Mouse (Mus musculus) gastrocnemius, adult 8-10 months (tissue): Measurements from ENCODE around the gene T2. TPM values are rescaled to one million over a fixed set of nuclear protein-coding genes. Genes with fewer than 3 reads are reported as not detected.
A peak's percentile ranks its signal among the peaks of the same experiment; 100 is the strongest.
"Not testable (repeated sequence)": the region's sequence is repeated elsewhere in the genome, so short reads cannot be mapped to it uniquely, and the experiment has no call there.

Experiments
- DNase-seq, 2 experiments: peaks; one replicate each; pipeline ENCODE4 v3.0.0; 2022; ENCODE audit warnings: low spot score in 2 of 2
- total RNA-seq, 4 experiments: library from RNA; stranded (reverse); gene quantifications; 2 replicates each; pipeline ENCODE4 v1.2.4; 2022

T2 gene
- not detected for total RNA-seq

DNA sequence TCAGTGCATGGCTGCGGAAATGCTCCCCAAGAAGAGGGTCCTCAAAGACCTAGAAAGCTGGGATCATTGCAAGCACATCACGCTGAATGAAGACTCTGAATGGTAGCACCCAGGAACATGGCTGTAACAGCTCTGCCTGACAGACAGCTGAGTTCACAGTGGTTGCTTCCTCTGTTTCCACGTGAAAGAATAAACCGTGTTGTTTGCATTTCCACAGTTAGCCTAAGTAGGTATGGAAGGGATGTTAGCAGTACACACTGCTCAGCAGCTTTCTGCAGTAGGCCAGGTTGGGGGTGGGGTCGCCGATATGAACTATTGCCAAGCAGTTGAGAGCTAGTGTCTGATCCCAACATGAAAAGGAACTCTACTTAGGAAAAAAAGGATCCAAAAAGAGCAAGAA, at the start of gene T2:
T2 (plus strand) TSS at position 301 of the 400 bp plus-strand sequence.
- DNase-seq = no peak

DNA sequence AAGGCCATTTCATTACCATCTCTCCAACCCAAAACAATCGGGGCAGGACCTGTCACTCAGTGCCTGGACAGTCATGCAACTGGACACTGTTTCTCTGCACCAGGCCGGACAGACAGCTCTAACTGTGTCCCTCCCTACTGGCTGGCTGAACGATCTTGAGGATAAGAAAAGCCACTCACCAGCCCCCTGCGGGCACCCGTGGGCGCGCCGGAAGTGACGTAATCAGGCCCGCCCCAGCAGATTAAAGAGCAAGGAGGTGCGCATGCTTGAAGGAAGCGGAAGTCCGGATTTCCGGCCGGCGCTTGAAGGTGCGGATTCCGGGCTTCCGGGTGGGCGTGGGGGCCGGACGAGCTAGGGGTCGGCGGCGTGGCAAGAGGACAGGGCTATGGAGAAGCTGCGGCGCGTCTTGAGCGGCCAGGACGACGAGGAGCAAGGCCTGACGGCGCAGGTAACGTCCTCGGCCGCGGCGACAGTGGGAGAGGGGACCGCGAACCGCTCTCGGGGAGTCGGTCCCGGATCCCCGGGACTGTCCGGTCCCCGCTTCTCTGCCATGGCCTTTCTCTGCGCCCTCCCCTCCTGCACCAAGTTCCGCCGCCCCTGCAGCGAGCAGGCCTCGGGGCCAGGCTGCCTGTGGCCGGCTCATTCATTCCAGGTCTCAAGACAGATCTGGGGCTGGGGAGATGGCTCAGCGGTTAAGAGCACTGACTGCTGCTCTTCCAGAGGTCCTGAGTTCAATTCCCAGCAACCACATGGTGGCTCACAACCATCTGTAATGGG, 44.8 kb upstream of the T2 start, which contains the start of gene Sft2d1:
Sft2d1 (plus strand) TSS at position 265 of the 777 bp plus-strand sequence.
- peak; percentile 95 to 96 for DNase-seq

DNA sequence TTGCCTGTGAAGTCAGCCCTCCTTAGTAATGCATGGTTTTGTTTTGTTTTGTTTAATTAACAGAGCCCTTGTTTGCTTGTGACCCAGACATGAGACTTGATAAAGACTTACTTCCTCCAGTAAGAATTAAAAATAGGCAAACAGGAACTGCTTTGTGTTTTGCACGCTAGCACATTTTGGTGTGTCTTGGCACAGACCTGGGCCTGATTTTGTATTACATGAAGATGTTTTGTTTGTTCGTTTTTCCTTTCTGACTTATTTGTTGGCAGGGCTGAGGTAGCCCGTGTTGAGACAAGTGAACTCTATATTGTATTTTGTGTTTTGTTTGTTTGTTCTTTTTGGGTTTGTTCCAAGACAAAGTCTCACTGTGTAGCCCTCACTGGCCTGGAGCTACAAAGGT, 44.0 kb upstream of the T2 start:
- DNase-seq = no peak

DNA sequence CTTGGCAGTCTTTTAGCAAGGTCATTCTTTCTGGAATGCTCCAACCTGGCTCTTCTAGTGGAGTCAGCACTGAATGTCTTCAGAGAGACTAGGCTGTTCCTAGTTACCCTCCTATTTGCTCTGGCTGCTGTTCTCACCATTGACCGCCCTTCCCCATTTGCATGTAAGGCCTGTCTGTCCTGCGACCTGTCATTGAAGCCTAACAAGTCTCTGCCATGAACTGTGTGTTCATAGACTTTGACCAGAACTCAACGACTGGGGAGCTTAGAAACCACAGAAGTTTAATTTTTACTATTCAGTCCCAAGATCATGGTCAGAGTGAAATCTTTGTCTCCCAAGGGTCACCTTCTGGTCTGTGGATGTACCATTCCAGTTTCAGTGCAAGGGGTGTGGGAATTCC, 41.8 kb upstream of the T2 start:
- DNase-seq = no peak

DNA sequence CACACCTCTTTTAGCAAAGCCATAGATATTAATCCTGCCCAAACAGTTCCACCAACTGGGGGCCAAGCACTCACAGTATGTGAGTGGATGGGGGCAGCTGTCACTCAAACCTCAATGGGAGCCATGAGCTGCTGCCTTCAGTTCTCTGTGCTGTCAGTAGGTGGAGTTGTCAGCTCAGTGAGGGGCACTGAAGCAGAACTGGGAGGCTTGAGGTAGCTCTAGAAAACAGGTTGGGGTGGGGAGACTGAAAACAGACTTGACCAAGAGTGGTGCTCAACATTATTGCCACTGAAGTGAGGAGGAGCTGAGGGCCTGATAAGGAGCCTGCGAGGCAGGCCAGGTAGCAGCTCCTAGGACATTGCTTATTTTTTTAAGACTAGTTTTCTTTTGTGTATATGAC, 39.5 kb upstream of the T2 start:
- no peak for DNase-seq

DNA sequence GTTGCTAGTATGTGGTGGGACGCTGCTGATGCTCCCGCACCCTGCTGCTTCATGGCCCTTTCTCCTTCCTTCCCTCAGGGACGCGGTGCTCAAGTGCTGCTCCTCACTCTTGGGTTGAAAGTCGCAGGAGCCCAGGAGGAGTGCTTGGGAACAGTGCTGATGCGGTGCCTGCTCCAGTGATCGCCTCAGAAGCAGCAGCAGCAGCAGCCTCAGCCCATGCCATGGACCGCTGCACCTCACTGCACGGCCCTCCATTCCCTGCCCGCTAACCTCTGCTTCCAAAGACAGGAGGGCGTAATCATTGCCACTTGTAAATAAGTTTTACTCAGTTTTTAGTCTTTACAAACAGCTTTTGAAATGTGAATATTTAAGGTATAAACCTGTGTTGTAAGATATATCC, 28.9 kb upstream of the T2 start:
- DNase-seq = not testable (repeated sequence)

DNA sequence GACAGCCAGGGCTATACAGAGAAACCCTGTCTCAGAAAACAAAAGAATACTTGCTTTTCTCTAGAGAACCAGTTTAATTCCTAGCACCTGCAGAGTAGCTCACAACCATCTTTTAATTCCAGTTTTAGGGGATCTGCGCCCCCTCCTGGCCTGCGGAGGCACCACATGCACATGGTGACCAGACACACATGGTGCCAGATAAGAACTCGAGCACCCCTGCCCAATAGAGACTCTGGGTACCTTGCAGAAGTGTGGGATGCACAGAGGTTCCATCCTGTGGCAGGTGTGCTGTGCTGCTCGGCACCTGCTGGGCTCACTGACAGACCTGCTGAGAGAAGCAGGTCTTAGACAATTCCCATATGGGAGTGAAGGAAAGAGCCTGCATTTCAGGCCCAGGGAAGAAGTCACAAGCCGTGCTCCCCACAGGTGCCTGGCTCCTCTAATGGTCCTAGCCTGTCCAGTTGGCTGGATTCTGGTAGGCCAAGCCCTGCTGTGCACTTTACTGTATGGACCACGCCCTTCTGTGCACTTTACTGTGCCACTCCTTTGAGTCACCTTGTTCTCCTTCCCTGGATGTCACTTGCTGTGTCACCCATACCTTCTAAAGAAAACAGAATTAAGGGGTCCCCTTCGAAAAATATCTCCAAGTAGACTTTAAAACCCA, 27.1 kb upstream of the T2 start:
- DNase-seq = no peak

DNA sequence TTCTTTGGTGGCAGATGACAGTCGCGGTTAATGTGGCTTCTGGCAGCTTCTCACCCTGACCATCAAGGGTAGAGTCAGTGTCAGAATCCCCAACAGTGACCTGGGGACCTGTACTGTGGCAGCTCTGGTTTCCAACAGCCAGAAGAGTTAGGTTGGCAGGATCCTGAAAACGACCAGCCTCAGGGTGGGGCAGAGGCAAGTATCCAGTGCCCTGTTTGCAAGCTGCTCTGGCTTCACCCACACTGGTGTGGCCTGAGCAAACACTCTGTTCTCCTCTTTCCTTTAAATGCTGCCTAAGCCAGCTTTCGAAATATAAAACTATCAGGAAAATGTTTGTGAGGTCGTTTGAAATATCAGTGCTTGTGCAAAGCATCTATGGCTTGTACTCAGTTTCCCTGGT, 25.2 kb upstream of the T2 start:
- DNase-seq = no peak

DNA sequence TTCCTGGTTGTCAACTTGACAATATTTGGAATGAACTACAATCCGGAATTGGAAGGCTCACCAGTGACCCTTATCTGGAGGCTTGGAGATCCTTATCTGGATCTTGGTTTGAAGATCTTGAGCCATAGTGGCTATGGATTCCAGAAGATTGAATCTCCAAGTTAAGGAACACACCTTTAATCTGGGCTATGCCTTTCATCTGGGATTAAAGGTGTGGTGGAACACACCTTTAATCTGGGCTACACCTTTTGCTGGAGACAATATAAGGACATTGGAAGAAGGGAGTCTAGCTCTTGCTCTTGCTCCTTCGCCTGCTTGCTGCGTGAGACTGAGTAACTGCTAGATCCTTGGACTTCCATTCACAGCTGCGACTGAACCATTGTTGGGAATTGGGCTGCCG, 18.6 kb upstream of the T2 start, which contains the start of gene Prr18:
Prr18 (plus strand) TSS at position 301 of the 400 bp plus-strand sequence.
- not testable (repeated sequence) for DNase-seq

DNA sequence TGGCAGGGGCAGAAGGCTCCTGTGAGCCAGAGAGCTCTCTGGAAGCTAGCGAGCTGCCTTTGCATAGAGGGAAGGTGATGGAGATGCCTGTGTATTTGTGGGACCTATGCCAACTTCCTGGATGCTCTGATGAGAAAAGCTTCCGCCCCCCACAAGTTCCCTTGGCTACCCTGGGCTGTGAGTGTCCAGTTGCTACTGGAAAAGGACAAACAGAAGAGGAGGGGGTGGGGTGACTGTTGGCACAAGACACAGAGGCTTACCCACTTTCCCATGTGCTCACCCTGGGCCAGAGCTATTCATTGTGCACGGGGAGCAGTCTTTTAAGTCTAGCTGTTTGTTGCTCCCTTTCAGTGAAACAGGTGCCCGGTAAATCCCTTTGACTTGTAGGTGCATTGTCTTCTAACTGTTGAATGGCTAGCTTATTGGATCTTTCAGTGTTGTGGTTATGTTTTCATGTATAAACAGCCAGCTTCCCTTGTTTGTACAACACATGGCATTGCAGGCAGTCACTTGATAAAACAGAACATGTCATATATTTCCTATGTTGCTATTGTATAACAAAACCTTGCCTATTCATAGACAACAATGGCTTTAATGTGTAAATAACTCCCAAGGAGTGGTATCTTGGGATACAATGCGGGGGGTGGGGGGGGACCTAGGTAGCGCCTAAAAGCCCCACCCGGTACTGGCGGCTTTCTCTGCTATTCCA, 16.0 kb upstream of the T2 start:
- no peak for DNase-seq

DNA sequence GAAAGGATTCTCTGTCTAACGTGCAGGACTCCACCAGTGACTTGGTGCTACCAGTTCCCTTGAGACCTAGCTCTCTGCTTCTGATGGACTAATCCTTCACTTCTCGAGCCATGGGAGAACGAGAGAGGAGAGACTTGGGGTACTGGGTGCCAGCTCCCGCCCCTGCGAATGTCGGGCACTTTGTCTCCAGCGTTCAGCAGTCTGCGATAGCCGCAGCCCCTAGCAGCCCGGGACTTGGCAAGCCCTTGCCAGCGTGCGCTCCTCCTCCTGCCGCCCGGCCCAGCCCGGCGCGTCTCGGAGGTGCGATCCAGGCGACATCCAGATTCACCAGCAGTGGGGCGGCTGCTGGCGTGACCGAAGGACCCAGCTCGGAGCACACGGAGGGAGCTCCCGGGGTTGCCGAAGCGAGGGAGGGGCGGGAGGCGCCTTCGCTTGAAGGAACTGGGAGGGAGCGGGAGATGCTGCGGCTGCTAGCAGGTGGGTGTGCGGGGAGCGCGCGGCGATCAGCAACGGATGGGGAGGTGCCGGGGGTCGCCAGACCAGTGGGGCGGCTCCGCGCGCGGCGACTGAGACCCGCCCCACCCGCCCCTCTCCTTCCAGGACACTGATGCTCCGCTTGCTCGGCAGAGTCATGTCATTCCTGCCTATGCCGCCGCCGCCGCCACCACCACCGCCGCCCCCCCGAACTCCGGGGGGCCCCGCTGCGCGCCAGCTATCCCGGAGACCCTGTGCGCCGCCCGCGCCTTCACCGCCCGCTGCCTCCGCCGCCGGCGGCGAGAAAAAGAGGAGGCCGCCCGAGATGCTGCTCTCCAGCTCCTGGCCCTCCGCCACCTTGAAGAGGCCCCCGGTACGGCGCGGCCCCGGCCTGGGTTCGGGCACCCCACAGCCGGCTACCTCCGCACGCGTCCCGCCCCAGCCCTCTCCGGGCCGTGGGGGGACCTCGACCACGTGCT, 15.1 kb upstream of the T2 start:
- no peak for DNase-seq

DNA sequence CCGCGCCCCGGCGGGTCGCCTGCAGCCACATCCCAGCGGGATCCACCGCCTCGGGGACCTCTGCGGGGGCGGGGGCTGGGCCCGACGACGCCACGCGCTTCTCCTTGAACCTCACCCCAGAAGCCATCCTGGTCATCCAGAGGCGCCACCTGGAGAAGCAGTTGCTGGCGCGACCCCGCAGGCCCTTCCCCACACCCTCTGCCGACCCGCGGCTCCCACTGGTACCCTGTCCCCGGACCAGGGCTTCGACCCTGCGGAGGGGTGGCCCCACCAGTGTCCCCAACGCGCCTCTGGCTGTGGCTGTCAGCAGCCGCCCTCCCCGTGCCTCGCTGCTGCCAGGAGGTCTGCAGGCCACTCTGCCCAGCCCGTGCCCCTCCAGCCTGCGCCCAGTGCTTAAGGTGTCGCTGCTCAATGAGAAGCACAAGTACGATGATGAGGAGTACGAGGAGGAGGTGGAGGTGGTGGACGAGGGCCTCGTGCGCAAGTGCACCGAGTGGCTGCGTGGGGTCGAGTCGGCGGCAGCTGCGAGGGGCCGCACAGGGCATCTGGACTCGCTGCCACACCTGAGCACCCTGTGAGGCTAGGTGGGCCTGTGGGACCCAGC, 14.3 kb upstream of the T2 start:
- DNase-seq = no peak

DNA sequence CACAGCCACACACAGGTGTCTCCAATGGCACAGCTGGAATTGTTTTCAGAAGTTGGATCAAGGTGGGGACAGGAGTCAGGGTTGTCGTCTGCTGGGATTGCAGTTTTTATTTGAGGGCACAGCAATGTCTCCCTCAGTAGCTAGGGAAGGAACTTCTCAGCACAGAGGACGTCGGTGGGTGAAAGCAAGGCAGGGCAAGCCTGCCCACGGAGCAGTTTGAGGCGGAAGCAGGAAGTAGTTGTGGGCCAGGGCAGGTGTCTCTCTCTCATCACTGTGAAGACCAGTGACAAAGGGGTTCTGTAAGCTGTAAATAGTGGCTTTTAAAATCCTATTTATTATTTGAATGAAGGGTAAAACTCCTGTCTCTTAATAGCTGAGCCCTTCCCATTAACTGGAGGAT, 13.1 kb upstream of the T2 start:
- no peak for DNase-seq

DNA sequence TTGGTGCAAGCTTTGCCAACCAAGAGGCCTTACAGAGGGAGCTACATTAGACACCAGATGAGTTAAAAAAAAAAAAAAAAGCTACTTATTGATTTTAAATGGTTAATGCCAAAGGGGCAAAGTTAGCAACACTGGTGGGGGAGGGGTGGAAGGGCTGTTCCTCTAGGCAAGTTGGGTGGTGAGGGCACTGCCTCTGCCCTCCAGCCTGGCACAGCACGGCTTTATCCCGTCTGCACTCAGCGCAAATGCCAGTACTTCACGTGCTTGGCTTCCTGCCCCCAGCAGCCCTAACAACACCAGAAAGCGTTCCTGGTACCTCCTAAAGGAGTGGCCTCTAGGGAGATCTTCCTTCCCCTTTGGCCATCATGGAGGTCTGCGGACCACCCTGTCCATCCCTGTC, 12.4 kb upstream of the T2 start:
- DNase-seq = no peak

DNA sequence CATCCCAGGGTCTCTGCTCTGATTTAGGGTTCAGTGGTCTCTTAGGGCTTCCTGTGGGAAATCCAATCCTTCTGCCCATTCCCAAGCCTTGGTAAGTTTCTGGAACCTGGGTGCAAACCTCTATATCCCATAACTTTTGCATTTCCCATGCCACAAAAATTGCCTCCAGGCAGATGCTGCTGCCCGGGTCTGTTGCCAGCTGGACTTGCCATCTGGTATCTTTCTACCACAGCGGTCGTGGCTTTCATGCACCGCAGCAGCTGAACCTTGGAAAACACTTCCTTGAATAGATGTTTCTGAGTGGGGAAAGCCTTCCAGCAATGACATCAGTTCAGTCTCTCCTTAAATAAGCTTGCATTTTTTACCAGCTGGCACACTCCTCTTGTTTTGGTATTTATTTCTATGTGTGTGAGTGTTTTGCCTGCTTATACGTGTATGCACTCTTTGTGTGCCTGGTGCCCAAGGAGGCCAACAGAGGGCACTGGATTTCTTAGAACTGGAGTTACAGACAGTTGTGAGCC, 8.0 kb upstream of the T2 start:
- DNase-seq = no peak

DNA sequence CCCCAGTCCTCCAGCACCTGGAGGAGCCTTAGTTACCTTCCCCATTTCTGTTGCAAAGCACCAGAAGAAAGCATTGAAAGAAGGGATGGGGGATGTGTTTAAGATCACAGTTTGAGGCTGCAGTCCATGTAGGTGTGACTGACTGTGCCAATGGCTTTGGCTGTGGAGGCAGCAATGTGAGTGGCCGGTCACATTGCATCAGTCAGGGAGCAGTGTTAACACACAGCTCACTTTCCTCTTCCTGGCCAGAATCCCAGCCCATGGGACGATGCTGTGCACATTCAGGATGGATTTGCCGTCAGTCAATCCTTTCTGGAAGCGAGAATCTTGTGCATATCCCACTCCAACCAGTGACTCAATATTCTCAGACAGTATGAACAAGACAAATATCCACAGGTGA, 6.9 kb upstream of the T2 start:
- DNase-seq = no peak

DNA sequence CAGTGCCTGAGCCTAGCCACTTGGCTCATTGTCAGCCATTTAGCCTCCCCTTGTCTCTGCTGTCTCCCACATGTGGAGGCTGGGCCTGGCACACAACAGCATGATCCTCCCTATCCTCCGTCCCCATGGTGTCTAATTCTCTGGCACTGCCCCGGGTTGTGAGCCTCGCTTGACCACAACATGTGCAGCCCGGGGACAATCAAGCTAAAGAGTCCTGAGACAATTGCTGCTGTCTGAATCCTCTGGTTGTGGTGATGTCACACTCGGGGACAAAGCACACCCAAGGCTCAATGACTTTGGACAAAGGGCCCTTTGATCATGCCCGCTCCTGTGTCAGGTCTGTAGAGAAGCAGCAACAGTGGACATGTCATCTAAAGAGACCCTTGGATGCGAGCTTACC, 4.7 kb upstream of the T2 start:
- DNase-seq = no peak

DNA sequence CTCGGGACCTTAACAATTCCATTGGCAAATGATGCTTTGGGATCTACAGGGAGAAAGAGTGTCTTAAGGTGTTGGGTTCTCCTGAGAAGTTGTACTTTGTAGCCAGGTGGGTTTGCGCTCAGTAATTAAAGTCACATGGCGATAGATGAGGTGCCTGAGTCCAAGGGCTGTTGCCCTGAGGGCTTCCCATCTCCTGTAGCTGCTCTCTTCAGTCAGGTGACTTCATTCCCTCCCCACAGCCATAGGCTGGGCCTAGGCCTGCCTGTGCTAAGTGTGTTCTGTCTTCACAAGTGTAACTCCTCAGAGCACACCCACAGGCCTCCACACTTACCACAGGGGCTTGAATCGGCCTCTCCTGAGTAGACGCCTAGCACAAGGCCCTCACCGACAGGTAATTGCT, 1.7 kb downstream of the T2 start:
- DNase-seq = no peak

DNA sequence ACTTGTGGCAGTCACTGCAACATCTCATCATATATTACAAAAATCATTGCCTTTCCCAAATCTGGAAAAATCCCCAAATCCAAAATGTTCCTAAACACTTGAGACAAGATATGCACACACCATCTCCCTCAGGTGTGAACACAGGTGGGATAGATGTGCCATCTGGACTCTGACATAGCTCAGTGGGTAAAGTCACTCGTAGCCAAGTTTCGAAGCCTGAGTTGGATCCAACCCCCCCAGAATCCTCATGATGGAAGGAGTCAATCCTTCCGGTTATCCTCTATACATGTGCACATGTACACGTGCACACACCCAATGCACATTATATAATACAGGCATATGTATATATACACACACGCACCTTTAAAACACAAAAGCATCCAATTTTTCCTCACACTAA, 5.1 kb downstream of the T2 start:
- DNase-seq = no peak

DNA sequence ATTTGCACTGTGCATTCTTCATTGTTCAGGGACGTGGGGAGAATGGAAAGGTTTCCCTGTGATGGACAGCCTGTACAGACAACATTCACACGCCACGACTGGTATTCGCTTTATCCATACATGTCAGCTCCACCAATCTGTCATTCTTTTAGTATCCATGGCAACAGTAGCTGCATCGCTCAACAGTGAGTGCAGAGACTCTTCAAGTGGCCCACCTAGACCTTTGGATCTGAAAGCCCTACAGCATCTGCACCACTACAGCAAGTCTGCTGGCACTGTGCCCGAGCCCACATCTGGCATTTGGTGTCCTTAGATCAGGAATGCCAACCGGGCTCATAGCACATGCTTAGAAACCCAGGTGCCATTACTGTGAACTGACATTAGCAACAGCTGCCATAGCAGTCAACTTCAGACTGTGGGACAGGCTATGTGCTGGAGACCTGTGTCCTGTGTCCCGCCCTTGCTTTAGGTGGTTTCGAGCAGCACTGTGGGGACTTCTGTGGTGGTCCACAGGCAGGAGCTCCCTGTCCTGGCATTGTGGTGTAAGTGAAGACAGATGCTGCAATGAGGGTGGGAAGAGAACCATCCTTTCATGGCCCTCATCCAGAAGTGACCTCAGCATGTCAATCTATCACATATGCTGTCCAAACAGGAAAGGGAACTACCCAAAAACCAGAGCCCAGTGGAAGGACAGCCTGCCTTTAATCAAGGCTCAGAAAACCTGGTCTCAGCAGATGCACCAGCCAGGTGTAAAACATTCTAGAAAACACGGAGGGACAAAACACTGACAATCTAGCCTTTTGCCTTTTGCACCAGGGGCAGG, 5.7 kb downstream of the T2 start:
- no peak for DNase-seq
